Mouse (Mus musculus) heart, postnatal 0 days (tissue): ENCODE measurements around the gene Olfr1396.

Source experiments
- CTCF ChIP-seq: IDR thresholded peaks from 2 replicates; pipeline ENCODE4 v1.5.1; 2016; ENCODE audit warnings: antibody characterized with exemption, control low read depth, low read depth
- EP300 ChIP-seq: IDR thresholded peaks from 2 replicates; pipeline ENCODE4 v1.6.1; 2016; ENCODE audit warnings: antibody characterized with exemption, low read depth

GRCm38 (mm10) chr11:49124169-49124568 lies 9.5 kb upstream of the Olfr1396 start:
- TF ChIP-seq CTCF, result no peak
- no peak for TF ChIP-seq EP300
